Mouse (Mus musculus) hindbrain, embryonic 12.5 days (tissue): ENCODE data around the gene Pla2g2d. TPM values are rescaled to one million over a fixed set of nuclear protein-coding genes. Genes with fewer than 3 reads are reported as not detected.

Experiments
- ATAC-seq: fragments of 200-750 bp; cut with Nextera tagmentation; 2 replicates; pipeline ENCODE4 v1.8.0; 2017; ENCODE audit warnings: moderate TSS enrichment; ENCODE audit not compliant: low FRiP score
- H3K27ac ChIP-seq: fragments of 300-500 bp; sonication (generic); 2 replicates; pipeline ENCODE4 v1.5.1; 2016; ENCODE audit warnings: mild to moderate bottlenecking
- H3K27me3 ChIP-seq: fragments of 300-500 bp; sonication (generic); 2 replicates; pipeline ENCODE4 v1.6.1; 2016; ENCODE audit warnings: mild to moderate bottlenecking
- H3K36me3 ChIP-seq: fragments of 300-500 bp; sonication (generic); 2 replicates; pipeline ENCODE4 v1.6.1; 2016; ENCODE audit warnings: mild to moderate bottlenecking
- H3K4me1 ChIP-seq: fragments of 300-500 bp; sonication (generic); 2 replicates; pipeline ENCODE4 v1.6.1; 2016
- H3K4me2 ChIP-seq: fragments of 300-500 bp; sonication (generic); replicated peaks from 2 replicates; pipeline ENCODE4 v1.6.1; 2016; ENCODE audit warnings: mild to moderate bottlenecking
- H3K4me3 ChIP-seq: fragments of 300-500 bp; sonication (generic); 2 replicates; pipeline ENCODE4 v1.5.1; 2016; ENCODE audit warnings: mild to moderate bottlenecking
- H3K9ac ChIP-seq: fragments of 300-500 bp; sonication (generic); 2 replicates; pipeline ENCODE4 v1.6.1; 2016; ENCODE audit warnings: mild to moderate bottlenecking, moderate library complexity
- H3K9me3 ChIP-seq: fragments of 300-500 bp; sonication (generic); replicated peaks from 2 replicates; pipeline ENCODE4 v1.6.1; 2016; ENCODE audit warnings: mild to moderate bottlenecking
- WGBS: fragments of 180-500 bp; shearing (Covaris S2); methylation state at CpG from one replicate; pipeline ENCODE4 v1.1.7; 2016; 5-methylcytosine and 5-hydroxymethylcytosine counted together
- polyA plus RNA-seq: library from polyadenylated mRNA; unstranded; fragments of >200 nt; fragmentation: Nextera tagmentation; extraction: Ambion mirVana; gene quantifications from 2 replicates; pipeline ENCODE4 v1.2.1, GENCODE M21; 2016

Pla2g2d gene
- polyA plus RNA-seq, 1 experiment from 2014 or later, result 0.61 TPM

DNA sequence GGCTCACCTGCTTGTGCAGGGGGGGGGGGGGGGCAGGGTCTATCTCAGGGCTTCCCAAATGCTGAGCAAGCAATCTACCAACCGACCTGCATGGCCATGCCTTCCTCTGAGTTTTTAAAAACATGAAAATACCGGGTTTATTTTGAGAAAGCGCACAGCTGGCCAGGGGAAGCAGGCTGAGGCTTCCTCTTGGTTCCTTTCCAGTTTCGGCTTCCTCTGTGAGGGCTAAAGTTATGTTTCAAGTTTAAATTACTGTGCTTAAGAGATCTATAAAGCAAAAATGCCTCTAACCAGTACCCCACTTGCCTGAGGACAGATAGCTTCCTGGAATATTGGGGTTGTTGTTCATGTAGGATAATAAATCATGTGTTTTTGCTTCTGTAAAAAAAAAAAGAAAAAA, 10.6 kb downstream of the Pla2g2d start:
- ATAC-seq, result no peak
- 0 out of 2 replicates have a peak, but pooled peaks cover 3% of the 10 kb centered on the region for H3K27me3 ChIP-seq
- WGBS, result 69% methylated on average over 4 of the region's 4 CpGs
- no peaks in the 10 kb centered on the region for H3K4me1 ChIP-seq
- H3K36me3 ChIP-seq, result no peaks in the 10 kb centered on the region
- no peak overlapping the region for H3K4me2 ChIP-seq
- no peak overlapping the region for H3K9ac ChIP-seq
- H3K27ac ChIP-seq, result no peak overlapping the region
- H3K4me3 ChIP-seq, result no peak overlapping the region
- H3K9me3 ChIP-seq, result no peaks in the 10 kb centered on the region

DNA sequence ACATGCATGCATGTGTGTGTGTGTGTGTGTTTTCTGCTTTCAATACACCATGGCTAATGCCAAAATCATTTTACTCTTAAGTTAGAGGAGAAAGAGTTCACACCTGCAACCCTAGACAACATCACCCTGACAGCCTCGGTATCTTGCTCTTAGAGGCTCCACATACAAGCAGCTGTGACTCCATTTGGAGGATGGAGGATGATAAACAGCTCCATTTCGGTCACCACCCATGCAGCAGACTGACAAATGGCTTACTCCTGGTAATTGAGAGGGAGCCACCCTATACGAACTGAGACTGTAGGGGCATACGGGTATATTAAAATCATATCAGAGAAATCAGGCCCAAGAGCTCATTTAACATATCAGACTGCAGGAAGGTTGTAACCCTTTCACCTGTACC, 12.8 kb downstream of the Pla2g2d start:
- no peak overlapping the region for H3K4me3 ChIP-seq
- H3K9me3 ChIP-seq, result no peaks in the 10 kb centered on the region
- 0 out of 2 replicates have a peak, but pooled peaks cover 3% of the 10 kb centered on the region for H3K27me3 ChIP-seq
- no peak overlapping the region for H3K27ac ChIP-seq
- 76% methylated on average over 4 of the region's 4 CpGs for WGBS
- H3K4me1 ChIP-seq, result no peaks in the 10 kb centered on the region
- H3K9ac ChIP-seq, result no peak overlapping the region
- H3K4me2 ChIP-seq, result no peak overlapping the region
- ATAC-seq, result no peak
- H3K36me3 ChIP-seq, result no peaks in the 10 kb centered on the region

DNA sequence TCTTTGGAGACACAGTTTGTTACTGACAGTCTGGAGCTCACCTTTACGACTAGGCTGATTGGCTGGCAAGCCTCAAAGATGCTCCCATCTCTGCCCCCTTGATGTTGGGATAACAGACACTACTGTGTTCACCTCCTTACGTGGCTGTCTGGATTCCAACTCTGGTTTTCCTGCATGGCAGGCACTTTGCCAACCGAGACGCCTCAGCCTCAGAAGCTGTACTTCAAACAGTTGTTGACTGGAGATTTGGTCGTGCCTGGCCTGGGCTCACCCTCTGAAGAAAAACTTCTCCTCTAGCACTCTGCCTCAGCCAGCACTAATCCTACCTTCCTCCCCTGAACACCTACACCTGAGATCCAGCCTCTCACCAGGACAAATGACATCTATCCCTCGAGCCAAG, 15.9 kb downstream of the Pla2g2d start:
- H3K4me3 ChIP-seq, result no peak overlapping the region
- no peaks in the 10 kb centered on the region for H3K9me3 ChIP-seq
- H3K4me2 ChIP-seq, result no peak overlapping the region
- H3K36me3 ChIP-seq, result no peaks in the 10 kb centered on the region
- no peaks in the 10 kb centered on the region for H3K4me1 ChIP-seq
- H3K9ac ChIP-seq, result no peak overlapping the region
- no peak for ATAC-seq
- H3K27ac ChIP-seq, result no peak overlapping the region
- H3K27me3 ChIP-seq, result 0 out of 2 replicates have a peak, but pooled peaks cover 3% of the 10 kb centered on the region
- WGBS, result 82% methylated on average over 6 of the region's 6 CpGs

DNA sequence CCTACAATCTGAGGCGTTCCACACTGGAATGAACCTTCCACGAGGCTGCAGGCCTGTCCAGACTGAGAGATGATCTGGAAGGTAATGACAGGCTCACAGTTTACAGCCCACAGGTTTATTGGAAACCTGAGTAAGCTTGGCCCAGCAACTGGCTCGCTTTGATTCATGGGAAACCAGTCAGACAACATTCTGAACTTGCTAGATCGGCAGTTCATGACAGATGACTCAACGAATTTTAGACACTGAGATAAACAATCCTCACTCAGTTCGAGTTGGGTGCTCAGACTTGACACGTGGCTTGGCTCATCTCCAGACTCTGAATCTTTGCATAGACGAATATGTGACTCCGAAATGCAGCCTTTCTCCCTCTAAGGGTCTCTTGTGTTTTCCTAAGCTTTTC, 17.1 kb downstream of the Pla2g2d start:
- ATAC-seq, result no peak
- Histone ChIP-seq H3K9me3 (no peaks in the 10 kb centered on the region), H3K4me2 (no peak overlapping the region), H3K36me3 (no peaks in the 10 kb centered on the region), H3K27me3 (0 out of 2 replicates have a peak, but pooled peaks cover 3% of the 10 kb centered on the region), H3K9ac (no peak overlapping the region), H3K27ac (no peak overlapping the region), H3K4me3 (no peak overlapping the region), H3K4me1 (no peaks in the 10 kb centered on the region)
- 69% methylated on average over 9 of the region's 9 CpGs for WGBS

DNA sequence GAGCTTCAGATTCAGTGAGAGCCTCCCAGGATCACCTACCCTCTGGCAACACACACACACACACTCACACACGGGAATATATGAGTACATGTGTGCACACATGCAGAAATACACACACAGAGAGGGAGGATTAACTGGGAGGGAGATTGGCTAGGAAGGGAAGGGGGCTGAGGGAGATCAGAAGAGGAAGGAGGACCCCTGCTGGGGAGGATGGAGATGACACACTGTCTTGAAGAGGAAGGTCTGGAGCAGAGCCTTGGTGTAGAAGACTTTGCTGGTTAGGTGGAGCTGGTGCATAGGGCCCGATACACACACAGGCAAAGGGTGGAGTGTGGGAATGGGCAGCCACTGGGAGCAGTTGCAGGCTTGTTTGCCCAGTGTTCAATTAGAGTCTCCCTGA, 17.7 kb downstream of the Pla2g2d start:
- Histone ChIP-seq H3K9me3 (no peaks in the 10 kb centered on the region), H3K27ac (no peak overlapping the region), H3K4me3 (no peak overlapping the region), H3K36me3 (no peaks in the 10 kb centered on the region), H3K4me1 (no peaks in the 10 kb centered on the region), H3K27me3 (0 out of 2 replicates have a peak, but pooled peaks cover 3% of the 10 kb centered on the region), H3K4me2 (no peak overlapping the region), H3K9ac (no peak overlapping the region)
- WGBS, result 65% methylated on average over 2 of the region's 2 CpGs
- ATAC-seq, result no peak

DNA sequence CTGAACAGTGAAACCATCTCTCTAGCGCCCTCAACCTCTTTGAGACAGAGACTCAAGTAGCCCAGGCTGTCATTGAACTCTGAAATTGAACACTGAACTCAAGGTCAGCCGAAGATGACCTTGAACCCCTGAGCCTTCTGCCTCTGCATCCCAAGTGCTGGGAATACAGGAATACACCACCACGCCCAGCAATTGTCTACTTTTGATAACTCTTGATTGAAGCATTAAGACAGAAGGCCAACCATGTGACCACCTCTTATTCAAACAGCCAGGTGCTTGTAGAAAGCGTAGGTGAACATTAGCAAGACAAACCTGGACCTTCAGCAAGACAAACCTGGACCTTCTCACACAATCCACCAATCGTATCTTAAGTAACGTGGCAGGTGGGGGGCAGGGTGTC, 18.8 kb downstream of the Pla2g2d start:
- H3K4me2 ChIP-seq, result no peak overlapping the region
- no peaks in the 10 kb centered on the region for H3K9me3 ChIP-seq
- no peak overlapping the region for H3K9ac ChIP-seq
- H3K27me3 ChIP-seq, result 0 out of 2 replicates have a peak, but pooled peaks cover 3% of the 10 kb centered on the region
- no peaks in the 10 kb centered on the region for H3K36me3 ChIP-seq
- no peak overlapping the region for H3K27ac ChIP-seq
- no peaks in the 10 kb centered on the region for H3K4me1 ChIP-seq
- WGBS, result 87% methylated on average over 6 of the region's 6 CpGs
- no peak overlapping the region for H3K4me3 ChIP-seq
- ATAC-seq, result no peak

DNA sequence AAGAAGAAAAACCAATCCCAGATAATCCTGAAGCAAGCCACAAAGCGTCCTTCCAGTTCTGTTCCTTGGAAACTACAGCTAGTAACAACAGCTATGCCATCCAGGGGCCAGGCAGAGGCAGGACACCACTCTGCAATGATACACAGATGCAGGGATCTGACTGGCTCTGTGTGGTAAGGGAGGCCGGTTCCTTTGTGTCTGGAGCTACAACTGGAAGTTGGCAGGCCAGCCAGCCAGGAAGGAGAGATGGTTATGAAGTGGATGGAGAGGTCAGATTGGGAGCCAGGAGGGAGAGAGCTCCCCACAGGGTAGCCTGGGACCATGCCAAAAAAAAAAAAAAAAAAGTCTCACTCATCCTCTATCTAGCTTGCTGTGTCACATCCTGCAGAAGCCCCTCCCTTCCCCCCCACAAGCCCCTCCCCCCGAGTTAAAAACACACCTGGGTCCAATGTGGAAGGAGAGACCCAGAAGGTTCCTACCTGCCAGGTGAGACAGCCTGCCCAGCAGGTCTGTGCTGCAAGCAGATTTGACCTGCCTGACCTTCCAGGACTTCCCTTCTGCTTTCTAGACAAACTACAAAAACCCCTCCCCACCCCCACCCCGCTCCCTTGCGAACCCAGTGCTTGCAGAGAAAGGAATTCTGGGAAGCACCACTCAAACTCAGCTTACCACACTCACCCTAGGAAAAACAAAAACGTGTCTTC, 21.1 kb downstream of the Pla2g2d start:
- Histone ChIP-seq H3K4me2 (no peak overlapping the region), H3K9ac (no peak overlapping the region), H3K27ac (no peak overlapping the region), H3K27me3 (no peaks in the 10 kb centered on the region), H3K4me3 (no peak overlapping the region), H3K36me3 (no peaks in the 10 kb centered on the region), H3K9me3 (no peaks in the 10 kb centered on the region), H3K4me1 (0 out of 2 replicates have a peak, but pooled peaks cover 4% of the 10 kb centered on the region)
- ATAC-seq, result no peak
- WGBS, result 55% methylated on average over 6 of the region's 6 CpGs

DNA sequence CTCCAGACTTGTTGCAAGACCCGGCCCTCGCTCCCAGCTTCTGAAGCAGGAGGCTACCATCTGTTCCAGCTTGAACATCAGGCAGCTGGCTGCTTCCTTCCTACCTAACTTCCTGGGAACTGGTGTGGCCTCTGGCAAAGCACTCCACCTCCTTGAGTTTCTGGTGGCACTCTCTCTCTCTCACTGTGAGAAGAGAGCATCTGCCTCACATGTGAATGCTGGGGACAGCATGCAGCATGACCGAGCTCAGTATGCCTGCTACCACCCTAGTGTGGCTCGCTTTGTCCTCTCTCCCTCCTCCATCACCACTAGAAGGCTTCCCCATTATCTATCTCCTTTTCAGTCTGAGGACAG, 21.7 kb downstream of the Pla2g2d start:
- ATAC-seq, result no peak
- Histone ChIP-seq H3K9ac (no peak overlapping the region), H3K36me3 (no peaks in the 10 kb centered on the region), H3K9me3 (no peaks in the 10 kb centered on the region), H3K4me1 (0 out of 2 replicates have a peak, but pooled peaks cover 4% of the 10 kb centered on the region), H3K27me3 (no peaks in the 10 kb centered on the region), H3K4me3 (no peak overlapping the region), H3K4me2 (no peak overlapping the region), H3K27ac (no peak overlapping the region)
- 80% methylated on average over 4 of the region's 4 CpGs for WGBS

DNA sequence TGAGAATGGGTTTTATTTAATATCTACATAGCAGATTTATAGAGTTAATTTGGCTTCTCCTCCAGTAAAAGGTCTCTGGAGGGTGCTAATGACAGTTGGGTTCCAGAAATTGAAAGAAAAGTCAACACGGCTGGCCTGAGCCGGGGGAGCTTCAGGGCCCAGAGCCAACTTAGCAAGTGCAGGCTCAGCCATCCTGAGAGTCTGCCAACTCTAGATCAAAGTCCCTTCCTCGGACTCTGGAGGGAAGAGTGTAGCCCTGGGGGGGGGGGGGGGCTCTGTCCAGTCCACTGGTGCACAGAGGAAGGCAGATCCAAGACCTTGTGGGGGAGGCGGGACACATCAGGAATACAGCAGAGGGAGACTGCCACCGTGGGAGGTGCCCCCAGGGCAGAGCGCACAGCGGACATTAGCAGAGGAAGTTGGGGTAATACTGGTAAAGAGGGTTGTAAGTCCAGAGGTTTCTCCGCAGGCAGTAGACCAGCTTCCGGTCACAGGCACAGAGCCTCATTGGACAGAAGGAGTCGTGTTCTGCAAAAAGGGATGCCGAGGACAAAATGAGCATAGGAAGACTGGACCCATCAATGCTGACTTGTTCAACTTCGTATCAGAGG, 24.7 kb downstream of the Pla2g2d start:
- no peaks in the 10 kb centered on the region for H3K27me3 ChIP-seq
- peaks cover 4% of the 10 kb centered on the region for H3K4me1 ChIP-seq
- no peaks in the 10 kb centered on the region for H3K9me3 ChIP-seq
- no peak overlapping the region for H3K27ac ChIP-seq
- 71% methylated on average over 12 of the region's 12 CpGs for WGBS
- no peak for ATAC-seq
- no peak overlapping the region for H3K4me2 ChIP-seq
- H3K4me3 ChIP-seq, result no peak overlapping the region
- no peaks in the 10 kb centered on the region for H3K36me3 ChIP-seq
- no peak overlapping the region for H3K9ac ChIP-seq

DNA sequence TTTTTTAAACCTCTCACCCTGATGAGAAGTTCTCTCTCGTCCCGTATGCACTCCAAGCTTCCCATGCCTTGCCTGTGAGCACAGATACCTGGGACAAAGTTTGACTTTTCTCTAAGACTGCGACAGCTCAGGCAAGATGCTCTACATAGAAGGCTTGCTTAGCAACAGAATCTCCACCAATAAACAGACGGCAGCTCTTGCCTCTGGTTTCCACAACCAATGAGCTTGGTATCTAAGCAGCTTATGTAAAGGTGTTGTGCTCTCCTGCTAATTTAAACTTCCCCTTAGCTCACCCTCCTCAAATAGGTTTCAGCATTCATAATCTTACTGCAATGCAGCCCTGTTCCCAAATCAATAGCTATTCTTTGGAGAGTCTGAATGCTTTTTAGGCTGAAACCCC, 26.1 kb downstream of the Pla2g2d start:
- Histone ChIP-seq H3K36me3 (no peaks in the 10 kb centered on the region), H3K9me3 (no peaks in the 10 kb centered on the region), H3K4me1 (peaks cover 7% of the 10 kb centered on the region), H3K27me3 (no peaks in the 10 kb centered on the region), H3K27ac (no peak overlapping the region), H3K4me3 (no peak overlapping the region), H3K9ac (no peak overlapping the region), H3K4me2 (no peak overlapping the region)
- WGBS, result 87% methylated on average over 4 of the region's 4 CpGs
- no peak for ATAC-seq

DNA sequence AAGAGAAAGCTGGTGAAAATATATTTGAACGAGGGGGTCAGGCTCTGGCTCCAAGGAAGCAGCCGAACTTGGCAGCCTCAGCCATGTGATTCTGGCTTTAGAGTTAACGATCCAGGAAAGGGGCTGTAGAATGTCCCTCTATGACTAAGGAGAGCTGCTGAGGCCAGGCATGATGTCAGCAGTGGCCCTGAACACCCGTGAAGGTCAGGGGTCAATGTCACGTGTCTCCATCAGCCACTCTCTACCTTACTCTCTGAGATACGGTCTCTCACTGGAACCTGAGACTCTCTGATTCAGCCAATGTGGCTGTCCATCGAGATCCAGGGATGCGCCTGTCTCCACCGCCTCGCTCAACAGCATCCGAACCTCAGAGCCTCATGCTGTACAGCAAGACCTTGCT, 27.4 kb downstream of the Pla2g2d start:
- no peak overlapping the region for H3K4me2 ChIP-seq
- H3K9me3 ChIP-seq, result no peaks in the 10 kb centered on the region
- no peaks in the 10 kb centered on the region for H3K36me3 ChIP-seq
- H3K27me3 ChIP-seq, result no peaks in the 10 kb centered on the region
- 90% methylated on average over 11 of the region's 11 CpGs for WGBS
- H3K4me1 ChIP-seq, result peaks cover 7% of the 10 kb centered on the region
- H3K9ac ChIP-seq, result no peak overlapping the region
- H3K27ac ChIP-seq, result no peak overlapping the region
- no peak for ATAC-seq
- no peak overlapping the region for H3K4me3 ChIP-seq

DNA sequence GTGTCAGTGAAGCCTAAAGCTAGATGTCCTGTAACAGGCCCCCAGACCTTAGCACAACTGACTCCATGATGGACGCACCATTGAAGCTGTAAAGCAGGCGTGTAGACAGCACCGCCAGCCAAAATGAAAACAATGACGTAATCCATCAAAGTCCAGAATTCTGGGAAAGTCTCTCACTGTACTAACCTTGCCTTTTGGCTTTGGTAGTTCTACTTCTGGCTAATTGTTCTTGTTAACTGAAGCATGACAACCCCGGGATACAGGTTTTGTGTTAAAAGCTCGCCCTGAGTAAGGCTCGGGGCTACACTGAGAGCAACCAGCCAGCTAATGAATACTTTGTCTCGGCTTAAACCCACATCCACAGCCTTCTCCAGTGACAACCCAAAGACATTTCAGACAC, 29.7 kb downstream of the Pla2g2d start:
- Histone ChIP-seq H3K27ac (no peak overlapping the region), H3K4me2 (no peak overlapping the region), H3K4me1 (peaks cover 5% of the 10 kb centered on the region), H3K9ac (no peak overlapping the region), H3K4me3 (no peak overlapping the region), H3K27me3 (no peaks in the 10 kb centered on the region), H3K36me3 (no peaks in the 10 kb centered on the region), H3K9me3 (no peaks in the 10 kb centered on the region)
- ATAC-seq, result no peak
- WGBS, result 37% methylated on average over 8 of the region's 8 CpGs

DNA sequence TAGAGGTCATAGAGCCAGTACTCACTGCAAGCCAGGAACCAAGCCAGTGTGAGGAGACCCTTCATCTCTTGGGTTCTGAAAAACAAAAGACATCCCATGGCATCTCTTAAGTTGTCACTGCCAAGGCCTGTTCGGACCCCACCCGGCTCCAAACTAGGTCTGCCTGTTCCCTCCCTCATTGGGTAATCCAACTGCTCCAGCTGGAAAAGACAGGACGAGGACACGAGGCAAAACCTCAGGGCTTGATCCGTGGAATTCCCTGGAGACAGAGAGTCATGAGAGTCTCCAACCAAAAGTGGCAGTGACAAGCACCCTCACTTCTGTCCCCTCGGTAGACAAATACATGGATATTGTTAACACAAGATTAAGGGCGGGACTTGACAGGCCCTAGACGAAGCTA, 30.6 kb downstream of the Pla2g2d start:
- H3K4me1 ChIP-seq, result peaks cover 3% of the 10 kb centered on the region
- H3K4me3 ChIP-seq, result no peak overlapping the region
- H3K27ac ChIP-seq, result no peak overlapping the region
- H3K36me3 ChIP-seq, result no peaks in the 10 kb centered on the region
- H3K27me3 ChIP-seq, result no peaks in the 10 kb centered on the region
- H3K4me2 ChIP-seq, result no peak overlapping the region
- no peak overlapping the region for H3K9ac ChIP-seq
- H3K9me3 ChIP-seq, result no peaks in the 10 kb centered on the region
- 81% methylated on average over 8 of the region's 8 CpGs for WGBS
- no peak for ATAC-seq
